Mouse (Mus musculus): ENCODE measurements at regions not wholly inside any gene's neighbourhood (a gene's known extent, or its start where the extent isn't known, plus 50 kb on each side); places are given as distances from the start of the nearest gene placed in this dataset.

- WGBS: 82% methylated on average over 3 of the region's 3 CpGs
- H3K9ac ChIP-seq (replicated peaks; ENCODE audit: low read length): no peak overlapping the region
- no peaks in the 10 kb centered on the region for H3K27me3 ChIP-seq (ENCODE audit: insufficient read depth, low read length)
- no peak for TF ChIP-seq CTCF (IDR thresholded peaks at IDR 0.05; ENCODE audit: low read depth)
- no peak overlapping the region for H3K4me3 ChIP-seq (ENCODE audit: low read length)
- no peak overlapping the region for H3K27ac ChIP-seq
- H3K36me3 ChIP-seq (ENCODE audit: insufficient read depth, low read length): no peaks in the 10 kb centered on the region
- H3K4me1 ChIP-seq (ENCODE audit: insufficient read depth, low read length): no peaks in the 10 kb centered on the region
- H3K9me3 ChIP-seq (ENCODE audit: low read length): no peaks in the 10 kb centered on the region
- DNase-seq (ENCODE audit: low spot score) (no peak), ATAC-seq (no peak)
- H3K4me2 ChIP-seq (ENCODE audit: low read depth, low read length): no peak overlapping the region
Observed at GRCm38 (mm10) chr3:131000252-131000651, 110.0 kb upstream of the Lef1 start.

GRCm38 (mm10) chr3:130999818-131000217 is 110.5 kb upstream of the Lef1 start:
- Histone ChIP-seq H3K4me3 (ENCODE audit: low read length) (no peak overlapping the region), H3K36me3 (ENCODE audit: insufficient read depth, low read length) (no peaks in the 10 kb centered on the region), H3K4me2 (ENCODE audit: low read depth, low read length) (no peak overlapping the region), H3K9me3 (ENCODE audit: low read length) (no peaks in the 10 kb centered on the region), H3K4me1 (ENCODE audit: insufficient read depth, low read length) (no peaks in the 10 kb centered on the region), H3K27ac (no peak overlapping the region), H3K27me3 (ENCODE audit: insufficient read depth, low read length) (no peaks in the 10 kb centered on the region), H3K9ac (replicated peaks; ENCODE audit: low read length) (no peak overlapping the region)
- WGBS: 64% methylated on average over 6 of the region's 6 CpGs
- ATAC-seq (no peak), DNase-seq (ENCODE audit: low spot score) (no peak)
- no peak for TF ChIP-seq CTCF (IDR thresholded peaks at IDR 0.05; ENCODE audit: low read depth)

GRCm38 (mm10) chr3:130998433-130998832 is 111.8 kb upstream of the Lef1 start:
- Histone ChIP-seq H3K36me3 (ENCODE audit: insufficient read depth, low read length) (no peaks in the 10 kb centered on the region), H3K4me1 (ENCODE audit: insufficient read depth, low read length) (no peaks in the 10 kb centered on the region), H3K4me3 (ENCODE audit: low read length) (no peak overlapping the region), H3K4me2 (ENCODE audit: low read depth, low read length) (no peak overlapping the region), H3K27me3 (ENCODE audit: insufficient read depth, low read length) (no peaks in the 10 kb centered on the region), H3K9me3 (ENCODE audit: low read length) (no peaks in the 10 kb centered on the region), H3K27ac (no peak overlapping the region), H3K9ac (replicated peaks; ENCODE audit: low read length) (no peak overlapping the region)
- TF ChIP-seq CTCF (IDR thresholded peaks at IDR 0.05; ENCODE audit: low read depth): no peak
- ATAC-seq (no peak), DNase-seq (ENCODE audit: low spot score) (no peak)
- 79% methylated on average over 10 of the region's 10 CpGs for WGBS

GRCm38 (mm10) chr3:130996786-130997185 is 113.5 kb upstream of the Lef1 start:
- Histone ChIP-seq H3K9ac (replicated peaks; ENCODE audit: low read length) (no peak overlapping the region), H3K9me3 (ENCODE audit: low read length) (no peaks in the 10 kb centered on the region), H3K27me3 (ENCODE audit: insufficient read depth, low read length) (no peaks in the 10 kb centered on the region), H3K27ac (no peak overlapping the region), H3K4me2 (ENCODE audit: low read depth, low read length) (no peak overlapping the region), H3K36me3 (ENCODE audit: insufficient read depth, low read length) (no peaks in the 10 kb centered on the region), H3K4me1 (ENCODE audit: insufficient read depth, low read length) (no peaks in the 10 kb centered on the region), H3K4me3 (ENCODE audit: low read length) (no peak overlapping the region)
- ATAC-seq (no peak), DNase-seq (ENCODE audit: low spot score) (no peak)
- WGBS: 47% methylated on average over 11 of the region's 11 CpGs
- TF ChIP-seq CTCF (IDR thresholded peaks at IDR 0.05; ENCODE audit: low read depth): no peak

- ATAC-seq (no peak), DNase-seq (ENCODE audit: low spot score) (no peak)
- no peaks in the 10 kb centered on the region for H3K4me1 ChIP-seq (ENCODE audit: insufficient read depth, low read length)
- no peak overlapping the region for H3K4me2 ChIP-seq (ENCODE audit: low read depth, low read length)
- H3K9me3 ChIP-seq (ENCODE audit: low read length): no peaks in the 10 kb centered on the region
- TF ChIP-seq CTCF (IDR thresholded peaks at IDR 0.05; ENCODE audit: low read depth): no peak
- no peaks in the 10 kb centered on the region for H3K27me3 ChIP-seq (ENCODE audit: insufficient read depth, low read length)
- H3K9ac ChIP-seq (replicated peaks; ENCODE audit: low read length): no peak overlapping the region
- 60% methylated on average over 9 of the region's 9 CpGs for WGBS
- H3K4me3 ChIP-seq (ENCODE audit: low read length): no peak overlapping the region
- H3K27ac ChIP-seq: no peak overlapping the region
- no peaks in the 10 kb centered on the region for H3K36me3 ChIP-seq (ENCODE audit: insufficient read depth, low read length)
Observed at GRCm38 (mm10) chr3:130991971-130992370, 118.3 kb upstream of the Lef1 start.

- Histone ChIP-seq H3K4me1 (ENCODE audit: insufficient read depth, low read length) (no peaks in the 10 kb centered on the region), H3K27ac (no peak overlapping the region), H3K36me3 (ENCODE audit: insufficient read depth, low read length) (no peaks in the 10 kb centered on the region), H3K9ac (replicated peaks; ENCODE audit: low read length) (no peak overlapping the region), H3K9me3 (ENCODE audit: low read length) (no peaks in the 10 kb centered on the region), H3K4me3 (ENCODE audit: low read length) (no peak overlapping the region), H3K27me3 (ENCODE audit: insufficient read depth, low read length) (no peaks in the 10 kb centered on the region), H3K4me2 (ENCODE audit: low read depth, low read length) (no peak overlapping the region)
- no peak for ATAC-seq
- no peak for TF ChIP-seq CTCF (IDR thresholded peaks at IDR 0.05; ENCODE audit: low read depth)
- DNase-seq (ENCODE audit: low spot score): no peak
- 92% methylated on average over 2 of the region's 2 CpGs for WGBS
Observed at GRCm38 (mm10) chr3:130986708-130987107, 123.6 kb upstream of the Lef1 start.

GRCm38 (mm10) chr3:130986101-130986500 is 124.2 kb upstream of the Lef1 start:
- H3K27ac ChIP-seq: no peak overlapping the region
- H3K9ac ChIP-seq (replicated peaks; ENCODE audit: low read length): no peak overlapping the region
- H3K4me2 ChIP-seq (ENCODE audit: low read depth, low read length): no peak overlapping the region
- no peaks in the 10 kb centered on the region for H3K4me1 ChIP-seq (ENCODE audit: insufficient read depth, low read length)
- no peaks in the 10 kb centered on the region for H3K36me3 ChIP-seq (ENCODE audit: insufficient read depth, low read length)
- no peaks in the 10 kb centered on the region for H3K9me3 ChIP-seq (ENCODE audit: low read length)
- 92% methylated on average over 2 of the region's 2 CpGs for WGBS
- H3K4me3 ChIP-seq (ENCODE audit: low read length): no peak overlapping the region
- DNase-seq (ENCODE audit: low spot score) (no peak), ATAC-seq (no peak)
- H3K27me3 ChIP-seq (ENCODE audit: insufficient read depth, low read length): no peaks in the 10 kb centered on the region
- TF ChIP-seq CTCF (IDR thresholded peaks at IDR 0.05; ENCODE audit: low read depth): no peak

All from hindbrain, postnatal 0 days (tissue).